Mouse (Mus musculus): ENCODE data around the gene Taar1.

Gene Taar1

DNA sequence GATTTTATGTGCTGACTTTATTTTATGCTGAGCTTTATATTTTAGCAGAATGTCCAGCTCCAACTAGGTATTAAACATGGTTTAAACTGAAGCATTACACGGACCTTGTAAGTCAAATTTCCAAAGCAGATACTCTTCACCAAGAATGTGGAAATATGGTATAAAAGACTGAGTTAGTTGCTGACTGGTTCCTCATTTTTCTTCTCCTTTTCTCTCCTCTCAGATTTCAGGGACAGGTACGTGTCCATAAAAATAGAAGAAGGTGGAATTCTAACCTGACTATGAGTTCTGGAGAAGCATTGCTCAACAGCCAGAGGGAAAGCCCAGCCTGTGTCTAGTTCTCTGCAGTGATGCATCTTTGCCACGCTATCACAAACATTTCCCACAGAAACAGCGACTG lies at the start of gene Taar1:
Gene Taar1 (plus strand): TSS at position 301 of the 400 bp plus-strand sequence.
- no peak for DNase-seq

DNA sequence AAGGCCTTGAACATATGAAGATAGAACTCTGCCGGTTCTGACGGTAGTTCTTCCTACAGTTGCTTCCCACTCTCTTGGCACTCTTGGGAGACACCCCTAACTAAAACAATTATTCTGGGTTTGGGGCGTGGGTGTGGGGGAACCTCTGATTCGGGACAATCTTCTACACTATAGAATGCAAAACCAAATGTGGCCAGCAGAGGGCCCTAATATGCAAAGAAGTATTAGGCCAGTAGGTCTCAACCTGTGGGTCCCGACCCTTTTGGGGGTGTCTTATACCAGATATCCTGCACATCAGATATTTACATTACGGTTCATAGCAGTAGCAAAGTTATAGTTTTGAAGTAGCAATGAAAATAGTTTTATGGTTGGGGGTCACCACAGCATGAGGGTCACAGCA lies 39.5 kb upstream of the Taar1 start:
- DNase-seq, result peak; percentile 56

DNA sequence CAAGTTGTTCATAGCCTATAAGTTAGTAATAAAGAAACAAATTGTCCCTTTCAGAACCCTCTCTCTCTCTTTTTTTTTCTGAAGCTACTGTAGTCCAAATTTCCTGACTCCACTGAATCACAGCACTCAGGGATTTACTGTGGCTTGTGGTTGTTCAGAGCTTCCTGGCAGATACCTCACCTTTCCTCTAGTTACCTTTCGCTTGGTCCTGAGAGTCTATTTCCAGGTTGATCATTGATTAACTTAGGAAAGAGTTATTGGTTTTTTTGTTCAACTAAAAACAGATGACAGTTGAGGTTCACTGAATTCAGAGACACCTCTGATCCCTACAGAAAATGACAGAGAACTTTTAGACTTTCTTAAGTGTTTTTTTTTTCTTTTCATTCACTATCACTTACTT lies 35.2 kb upstream of the Taar1 start:
- no peak for DNase-seq

DNA sequence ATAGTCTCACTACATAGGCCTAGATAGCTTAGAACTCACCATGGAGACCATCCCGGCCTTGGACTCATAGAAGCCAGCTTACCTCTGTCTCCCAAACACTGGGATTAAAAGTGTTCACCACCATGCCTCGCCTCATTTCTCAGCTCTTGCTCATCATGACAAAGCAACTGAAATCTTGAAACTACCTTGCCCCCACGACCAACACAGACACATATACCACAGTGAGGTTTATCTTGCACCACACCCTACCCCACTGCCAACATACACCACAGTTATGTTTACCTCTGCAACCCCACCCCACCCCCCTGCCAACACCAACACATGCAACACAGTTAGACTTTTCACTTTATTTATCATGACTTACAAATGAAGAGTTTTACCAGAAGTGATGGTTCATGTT lies 34.1 kb upstream of the Taar1 start:
- no peak for DNase-seq

DNA sequence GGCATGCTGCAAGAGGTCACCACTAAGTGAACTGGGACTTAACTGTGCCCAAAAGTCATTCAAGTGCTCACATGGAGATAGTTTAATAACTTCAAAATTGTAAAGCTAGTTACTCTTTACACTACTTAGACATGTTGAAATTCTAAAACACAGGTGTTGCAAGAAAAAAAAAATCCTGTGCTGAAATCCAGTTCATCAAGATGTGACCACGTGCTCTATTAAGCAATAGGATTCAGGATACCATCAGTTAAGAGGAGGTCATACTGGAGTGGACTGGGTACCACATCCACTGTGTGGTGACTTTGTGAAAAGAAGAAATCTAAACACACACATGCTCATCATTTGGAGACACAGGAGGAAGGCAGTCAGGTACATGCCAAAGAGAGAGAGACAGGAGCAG lies 27.2 kb upstream of the Taar1 start:
- no peak for DNase-seq

DNA sequence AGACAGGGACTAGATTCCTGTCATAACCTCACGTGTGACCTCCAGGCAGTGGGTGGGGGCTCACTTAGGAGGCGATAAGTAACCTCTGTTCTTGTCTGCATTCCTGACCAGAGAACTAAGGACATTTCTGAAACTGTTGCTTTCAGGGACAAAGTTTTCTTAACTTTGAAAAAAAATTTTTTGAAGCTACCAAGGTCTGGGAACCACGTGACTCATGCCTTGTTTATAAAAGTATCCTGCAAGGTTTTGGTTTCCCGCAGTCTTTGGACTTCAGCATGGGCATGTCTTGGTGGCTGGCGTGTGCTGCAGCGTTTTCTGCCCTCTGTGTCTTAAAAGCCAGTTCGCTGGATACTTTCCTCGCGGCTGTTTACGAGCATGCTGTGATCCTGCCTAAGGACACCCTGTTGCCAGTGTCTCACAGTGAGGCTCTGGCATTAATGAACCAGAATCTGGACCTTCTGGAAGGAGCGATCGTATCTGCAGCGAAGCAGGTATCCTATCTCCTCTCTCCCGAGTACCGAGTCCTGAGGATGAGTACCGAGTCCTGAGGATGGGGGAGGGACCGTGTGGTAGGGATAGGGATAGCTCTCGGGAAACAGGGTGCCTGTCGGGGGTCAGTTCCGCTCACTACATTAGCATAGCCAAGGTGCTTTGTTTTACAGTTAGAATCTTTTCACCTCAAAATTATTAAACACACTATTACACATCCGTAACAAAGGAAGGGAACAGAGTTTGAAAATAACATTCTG lies 25.4 kb upstream of the Taar1 start, which contains the start of gene Vnn1:
Gene Vnn1 (plus strand): TSS at position 88 of the 749 bp plus-strand sequence.
- no peak for DNase-seq

DNA sequence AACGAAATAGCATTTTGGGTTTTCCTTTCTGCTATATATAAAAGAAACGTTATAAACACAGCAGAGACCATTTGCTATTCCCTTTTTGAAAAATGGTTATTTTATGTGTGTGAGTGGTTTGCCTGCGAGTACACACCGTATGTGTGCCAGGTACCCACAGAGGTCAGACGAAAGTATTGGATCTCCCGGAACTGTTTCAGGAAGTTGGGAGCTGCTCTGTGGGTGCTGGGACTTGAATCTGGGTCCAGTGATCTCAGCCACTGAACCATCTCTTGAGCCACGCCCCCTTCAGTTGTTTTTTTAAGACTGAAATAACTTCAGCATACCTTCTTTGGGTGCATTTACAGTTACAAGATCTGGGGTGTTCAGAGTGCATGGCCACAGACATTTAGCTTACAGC lies 24.8 kb upstream of the Taar1 start:
- no peak for DNase-seq

DNA sequence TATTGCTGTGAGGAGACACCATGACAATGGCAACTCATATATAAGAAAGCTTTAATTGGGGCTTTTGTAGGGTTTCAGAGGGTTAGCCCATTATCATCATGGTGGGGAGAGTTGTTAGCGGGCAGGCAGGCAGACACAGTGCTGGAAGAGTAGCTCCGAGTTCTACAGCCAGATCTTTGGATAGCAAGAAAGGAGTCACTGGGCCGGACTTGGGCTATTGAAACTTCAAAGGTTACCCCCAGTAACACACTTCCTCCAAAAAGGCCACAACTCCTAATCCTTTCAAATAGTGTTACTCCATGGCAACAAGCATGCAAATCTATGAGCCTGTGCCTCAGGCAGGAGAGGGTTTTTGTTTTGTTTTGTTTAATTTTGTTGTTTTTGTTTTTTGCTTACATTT lies 19.0 kb upstream of the Taar1 start:
- no peak for DNase-seq

DNA sequence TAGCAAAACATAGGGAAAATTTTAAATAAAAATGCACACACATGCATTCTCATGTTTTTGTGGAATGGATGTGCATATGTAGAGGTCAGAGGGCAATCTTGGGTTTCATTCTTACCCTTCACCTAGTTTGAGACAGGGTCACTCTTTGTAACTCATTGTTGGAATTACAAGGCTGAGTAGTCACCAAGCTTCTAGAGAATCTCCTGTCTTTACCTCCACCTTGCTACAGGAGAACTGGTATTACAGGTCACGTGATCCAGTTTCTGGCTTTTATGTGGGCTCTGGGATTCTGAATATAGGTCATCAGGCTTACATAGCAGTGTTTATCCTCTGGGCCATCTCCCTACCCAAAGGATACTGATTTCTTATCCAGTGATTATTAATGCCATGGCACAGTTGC lies 14.5 kb upstream of the Taar1 start:
- no peak for DNase-seq

DNA sequence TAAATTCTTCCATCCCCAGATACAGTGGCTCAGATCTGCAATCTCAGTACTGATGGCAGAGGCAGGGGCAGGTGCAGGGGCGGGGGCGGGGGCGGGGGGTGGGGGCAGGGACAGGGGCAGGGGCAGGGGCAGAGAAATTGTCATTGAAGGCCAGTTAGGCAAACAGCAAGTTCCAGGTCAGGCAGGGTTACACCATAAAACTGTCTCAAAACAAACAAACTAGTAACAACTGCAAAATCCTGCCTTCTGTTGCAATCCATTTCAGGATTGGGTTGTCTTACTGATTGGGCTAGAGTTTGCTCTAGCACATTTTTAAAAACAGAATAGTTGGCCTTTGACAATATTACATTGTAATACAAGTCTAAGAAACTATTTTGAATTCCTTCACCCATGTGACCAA lies 2.3 kb downstream of the Taar1 start:
- DNase-seq, result no peak

DNA sequence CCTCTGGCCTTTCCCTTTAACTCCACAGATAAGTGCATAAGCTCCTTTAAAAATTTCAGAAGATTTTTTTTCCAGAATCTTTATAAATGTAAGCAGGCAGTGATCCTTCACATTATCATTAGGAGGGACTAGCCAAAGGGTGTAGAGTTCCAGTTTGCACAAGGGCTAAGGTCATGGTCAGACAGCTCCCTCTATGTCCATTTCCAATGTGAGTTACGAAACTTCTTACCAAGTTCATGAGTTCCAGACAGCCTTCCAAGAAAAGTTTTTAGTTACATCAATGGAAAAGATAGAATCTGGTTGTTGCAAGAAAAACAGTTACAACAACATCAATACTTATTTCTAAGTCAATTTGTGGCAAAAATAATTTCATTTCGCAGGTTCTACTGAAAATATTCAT lies 3.8 kb downstream of the Taar1 start:
- DNase-seq, result no peak

DNA sequence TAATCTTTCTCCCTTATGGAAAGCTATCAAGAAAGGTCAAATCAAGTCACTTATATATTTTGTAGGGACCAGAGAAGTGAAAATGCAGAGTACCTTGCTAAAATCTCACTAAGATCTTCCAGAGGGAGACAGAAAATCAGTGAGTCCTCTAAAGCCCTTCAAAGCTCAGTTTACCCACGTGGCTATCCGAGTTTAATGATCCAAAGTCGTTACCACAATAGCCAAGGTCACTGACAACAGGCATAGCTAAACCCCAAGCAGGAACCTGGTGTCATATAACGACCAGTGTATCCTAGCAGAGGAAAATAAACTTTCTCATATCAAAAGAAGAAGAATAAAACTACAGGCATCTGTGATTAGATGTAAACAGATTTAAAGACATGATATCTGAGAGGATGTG lies 17.5 kb downstream of the Taar1 start:
- DNase-seq, result no peak

DNA sequence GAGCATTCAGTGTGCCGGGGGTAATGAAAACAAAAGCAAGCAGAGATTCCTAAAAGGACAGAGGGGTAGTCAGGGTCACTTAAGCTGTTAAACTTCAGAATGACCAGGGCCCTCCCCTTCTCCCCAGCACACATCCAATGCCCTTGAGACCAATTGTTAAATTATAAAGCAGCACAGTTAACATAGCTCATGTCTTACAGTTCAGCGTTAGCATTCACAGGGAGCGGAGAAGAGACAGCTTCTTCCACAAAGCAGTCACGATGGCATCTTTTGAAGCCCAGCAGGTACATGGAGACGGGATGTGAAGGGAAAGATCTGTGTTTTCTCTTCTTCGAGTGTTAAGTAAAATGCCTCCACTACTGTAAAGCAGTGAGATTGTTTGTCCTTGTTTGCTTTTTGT lies 18.2 kb downstream of the Taar1 start, which contains the start of gene Taar2:
Gene Taar2 (plus strand): TSS at position 261 of the 400 bp plus-strand sequence.
- DNase-seq, result no peak

DNA sequence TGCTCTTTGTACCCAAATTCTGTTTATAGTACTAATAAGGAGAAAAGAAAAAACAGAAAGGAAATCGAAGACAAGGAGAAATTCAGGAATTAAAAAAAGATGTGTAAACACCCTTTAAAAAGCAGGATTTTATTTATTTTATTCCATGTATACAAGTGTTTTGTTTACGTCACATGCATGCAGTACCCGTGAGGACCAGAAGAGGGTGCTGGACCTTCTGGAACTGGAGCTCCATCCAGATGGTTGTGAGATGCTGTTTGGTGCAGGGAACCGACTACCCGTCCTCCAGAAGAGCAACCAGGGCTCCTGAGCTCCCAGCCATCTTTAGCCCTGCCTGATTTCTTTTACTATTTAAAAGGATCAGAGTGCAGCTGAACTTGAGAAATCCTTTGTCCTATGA lies 22.3 kb downstream of the Taar1 start:
- DNase-seq, result peak; percentile 58

DNA sequence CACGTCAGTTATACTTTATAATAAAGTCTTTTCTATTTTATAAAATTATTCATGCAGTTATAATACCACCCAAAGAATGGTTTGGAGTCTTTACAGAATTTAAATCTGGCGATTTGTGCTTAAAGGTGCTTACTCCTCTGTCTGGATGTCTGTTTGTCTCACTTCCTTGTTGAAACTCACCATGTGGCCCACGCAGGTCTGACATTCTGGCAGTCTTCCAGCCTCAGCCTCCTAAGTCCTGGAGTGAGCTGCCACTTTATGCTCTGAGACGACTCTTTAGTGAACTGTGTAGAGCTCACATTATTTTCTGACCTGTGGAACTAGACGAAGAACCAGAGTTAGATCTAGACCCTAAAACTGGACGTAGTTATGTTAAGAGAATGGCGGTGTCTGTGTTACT lies 27.9 kb downstream of the Taar1 start:
- DNase-seq, result no peak

DNA sequence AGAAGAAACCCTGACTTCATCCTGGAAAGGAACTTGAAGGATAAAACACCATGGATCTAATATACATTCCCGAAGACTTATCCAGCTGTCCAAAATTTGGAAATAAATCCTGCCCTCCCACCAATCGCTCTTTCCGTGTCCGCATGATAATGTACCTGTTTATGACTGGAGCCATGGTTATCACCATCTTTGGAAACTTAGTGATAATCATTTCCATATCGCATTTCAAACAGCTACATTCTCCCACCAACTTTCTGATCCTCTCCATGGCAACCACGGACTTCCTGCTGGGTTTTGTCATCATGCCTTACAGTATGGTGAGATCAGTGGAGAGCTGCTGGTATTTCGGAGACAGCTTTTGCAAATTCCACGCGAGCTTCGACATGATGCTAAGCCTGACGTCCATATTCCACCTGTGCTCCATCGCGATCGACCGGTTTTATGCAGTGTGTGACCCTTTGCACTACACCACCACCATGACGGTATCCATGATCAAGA lies 29.4 kb downstream of the Taar1 start, which contains the start of gene Taar3:
Gene Taar3 (plus strand): TSS at position 51 of the 498 bp plus-strand sequence.
- DNase-seq, result no peak

DNA sequence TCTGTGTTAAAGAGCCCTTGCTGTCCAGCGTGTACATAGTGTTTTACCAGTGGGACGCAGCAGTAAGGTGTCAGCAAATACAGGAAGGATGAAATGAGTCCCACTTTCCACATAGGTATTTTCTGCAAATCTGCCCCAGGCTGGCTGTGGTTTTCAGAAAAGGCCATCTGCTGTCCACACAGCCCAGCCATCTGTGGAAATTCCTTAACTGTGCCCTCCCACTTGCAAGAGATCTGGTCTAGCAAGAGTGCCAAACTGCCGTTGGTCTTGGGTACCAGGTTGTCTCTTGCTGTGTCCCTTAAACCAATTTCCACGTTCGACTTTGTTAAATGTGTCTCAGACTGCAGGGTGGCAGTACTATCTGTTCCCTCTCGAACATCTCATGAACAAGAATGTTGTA lies 31.6 kb downstream of the Taar1 start:
- DNase-seq, result no peak

DNA sequence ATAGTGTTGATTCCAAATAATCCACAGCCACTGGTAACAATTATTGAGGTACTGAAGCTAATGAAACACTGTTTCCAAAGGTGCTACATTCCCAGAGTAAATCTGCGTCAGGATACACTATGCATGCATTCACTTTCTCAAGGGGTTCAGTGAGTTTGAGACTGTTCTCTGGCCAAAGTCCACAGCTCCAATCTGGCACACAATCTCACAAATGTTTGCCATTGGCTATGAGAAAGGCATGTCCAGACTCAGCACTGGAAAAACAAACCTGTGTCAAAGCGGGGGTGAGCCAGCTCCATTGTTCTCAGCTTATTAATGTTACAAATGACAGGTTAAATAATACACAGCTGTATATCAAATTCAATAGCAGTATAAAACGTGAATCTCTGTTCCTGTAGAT lies 38.9 kb downstream of the Taar1 start:
- DNase-seq, result no peak

DNA sequence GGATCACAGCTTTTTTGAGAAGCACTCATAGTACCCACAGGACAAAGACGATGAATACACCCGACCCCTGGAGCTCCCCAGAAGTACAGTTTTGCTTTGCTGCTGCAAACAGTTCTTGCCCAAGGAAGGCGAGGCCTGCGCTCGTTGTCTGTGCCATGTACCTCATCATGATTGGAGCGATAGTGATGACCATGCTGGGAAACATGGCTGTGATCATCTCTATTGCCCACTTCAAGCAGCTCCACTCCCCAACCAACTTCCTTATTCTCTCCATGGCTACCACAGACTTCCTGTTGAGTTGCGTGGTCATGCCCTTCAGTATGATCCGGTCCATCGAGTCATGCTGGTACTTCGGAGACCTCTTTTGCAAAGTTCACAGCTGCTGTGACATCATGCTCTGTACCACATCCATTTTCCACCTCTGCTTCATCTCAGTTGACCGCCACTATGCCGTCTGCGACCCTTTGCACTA lies 40.3 kb downstream of the Taar1 start, which contains the start of gene Taar4:
Gene Taar4 (plus strand): TSS at position 51 of the 472 bp plus-strand sequence.
- DNase-seq, result no peak

DNA sequence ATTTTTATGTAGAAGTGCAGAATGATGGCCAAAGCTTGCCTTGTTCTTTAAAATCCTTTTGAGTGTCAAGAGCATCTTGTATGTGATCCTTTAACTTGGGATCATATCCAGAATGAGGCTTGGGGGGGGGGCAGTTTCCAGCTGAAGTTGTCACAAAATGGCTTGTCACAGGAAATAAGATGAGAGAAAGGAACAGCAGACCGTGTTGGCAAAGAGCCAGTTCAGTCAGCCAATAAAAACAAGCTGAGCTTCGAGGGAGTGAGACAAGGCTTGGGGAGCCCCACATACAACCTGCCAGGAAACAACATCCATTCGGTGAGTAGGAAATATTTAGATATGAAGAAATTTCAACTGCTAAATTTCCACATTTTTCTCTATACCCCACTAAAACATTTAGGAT lies 43.3 kb downstream of the Taar1 start:
- DNase-seq, result no peak

DNA sequence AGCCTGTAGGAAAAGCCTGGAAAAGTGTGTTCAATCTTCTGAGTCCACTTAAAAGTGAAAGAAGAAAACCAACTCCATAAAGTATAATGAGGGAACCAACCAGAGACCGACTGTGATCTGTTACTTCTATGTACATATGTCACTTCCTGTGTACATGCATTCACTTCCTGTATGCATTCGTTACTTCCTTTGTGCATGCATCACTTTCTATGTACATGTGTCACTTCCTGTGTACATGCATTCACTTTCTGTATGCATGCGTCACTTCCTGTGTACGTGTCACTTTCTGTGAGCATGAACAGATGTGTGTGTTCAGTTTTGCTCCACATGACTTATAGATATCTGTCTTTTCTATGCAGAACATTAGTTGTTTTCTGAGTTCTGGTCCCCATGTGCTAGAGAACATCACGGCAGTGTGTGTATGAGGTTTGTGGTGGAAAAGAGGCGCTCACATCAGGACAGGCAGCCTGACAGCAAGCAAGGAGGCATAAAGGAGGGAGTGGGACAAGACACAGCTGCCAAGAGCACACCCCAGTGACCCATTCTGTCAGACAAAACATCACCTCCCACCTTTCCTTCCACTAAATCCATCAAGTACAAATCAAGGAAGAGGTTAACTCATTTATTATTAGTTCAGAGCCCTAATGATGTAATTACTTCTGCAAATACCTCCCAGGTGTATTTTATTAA lies 44.9 kb downstream of the Taar1 start:
- no peak for DNase-seq

DNA sequence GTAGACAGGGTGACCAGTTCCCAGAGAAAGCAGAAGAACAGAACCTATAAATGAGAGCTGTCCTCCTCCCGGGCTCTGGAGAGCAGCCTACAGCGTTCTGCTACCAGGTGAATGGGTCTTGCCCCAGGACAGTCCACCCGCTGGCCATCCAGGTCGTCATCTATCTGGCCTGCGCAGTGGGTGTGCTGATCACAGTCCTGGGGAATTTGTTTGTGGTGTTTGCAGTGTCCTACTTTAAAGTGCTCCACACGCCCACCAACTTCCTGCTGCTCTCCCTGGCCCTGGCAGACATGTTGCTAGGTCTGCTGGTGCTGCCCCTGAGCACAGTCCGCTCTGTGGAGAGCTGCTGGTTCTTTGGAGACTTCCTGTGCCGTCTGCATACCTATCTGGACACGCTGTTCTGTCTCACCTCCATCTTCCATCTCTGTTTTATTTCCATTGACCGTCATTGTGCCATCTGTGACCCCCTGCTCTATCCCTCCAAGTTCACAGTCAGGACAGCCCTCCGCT lies 50.6 kb downstream of the Taar1 start, which contains the start of gene Taar5:
Gene Taar5 (plus strand): TSS at position 51 of the 510 bp plus-strand sequence.
- no peak for DNase-seq

Measured in thymus, postnatal 4 days (tissue).